10 mouse cellular contexts compared by ENCODE assay signal in the genomic region with DNA sequence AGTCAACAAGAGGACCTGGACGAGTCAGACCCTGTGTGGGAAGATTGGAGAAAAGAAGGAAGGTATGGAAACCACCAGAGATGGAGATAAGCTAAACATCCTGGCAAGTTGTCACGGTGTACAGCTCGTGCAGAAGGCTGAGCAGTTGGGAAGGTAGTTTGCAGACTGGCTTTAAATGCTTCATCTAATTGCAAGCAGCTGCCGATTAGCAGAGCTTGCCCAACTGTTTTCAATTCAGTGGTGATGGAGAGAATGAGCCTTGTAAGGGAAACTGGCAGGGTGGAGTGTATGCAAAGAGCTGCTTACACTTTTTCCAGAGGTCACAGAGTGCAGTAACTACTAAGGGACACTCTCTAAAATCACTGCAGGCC.
A peak's percentile ranks its signal among the peaks of the same experiment; 100 is the strongest.
DNase-seq lines count a peak whose midpoint lies in the region; ATAC-seq and TF ChIP-seq lines count a peak whose summit lies in the region.
"Had no signal": no experiment of that assay in that cellular context is flagged by ENCODE, and none has a peak within 500 bp of the region (broad histone marks: within the 10 kb centered on the region; RNA-seq: fewer than 3 reads in every experiment).

No protein-coding gene starts in this region.

- no peaks in the 10 kb centered on the region for H3K36me3 ChIP-seq in liver, embryonic 16.5 days (ENCODE audit: control insufficient read depth, insufficient read depth)
- H3K36me3 ChIP-seq in liver, embryonic 11.5 days (ENCODE audit: control insufficient read depth, insufficient read depth, low read length): no peaks in the 10 kb centered on the region
- no peaks in the 10 kb centered on the region for H3K36me3 ChIP-seq in midbrain, postnatal 0 days (ENCODE audit: insufficient read depth, low read length)

- 18% methylated on average over 4 of the region's 4 CpGs for WGBS in liver, embryonic 16.5 days (ENCODE audit: insufficient replicate concordance)
- 24% methylated on average over 4 of the region's 4 CpGs for WGBS in liver, embryonic 11.5 days
- WGBS in midbrain, postnatal 0 days: 72% methylated on average over 4 of the region's 4 CpGs

- no peak overlapping the region for H3K4me2 ChIP-seq in liver, embryonic 16.5 days (ENCODE audit: low read depth, low read length)
- no peak overlapping the region for H3K4me2 ChIP-seq in liver, embryonic 11.5 days
- H3K4me2 ChIP-seq in midbrain, postnatal 0 days (ENCODE audit: low read depth, low read length, poor library complexity, severe bottlenecking): no peak overlapping the region

- ATAC-seq in liver, embryonic 16.5 days (ENCODE audit: low read depth): no peak
- ATAC-seq in liver, embryonic 11.5 days (replicated peaks; ENCODE audit: low FRiP score): no peak
- no peak for ATAC-seq in midbrain, postnatal 0 days (ENCODE audit: low FRiP score)

- DNase-seq in liver, embryonic 11.5 days (ENCODE audit: low spot score): no peak
- DNase-seq in embryo, embryonic 10 days (ENCODE audit: low spot score): peak; percentile 80
- peak; percentile 77 for DNase-seq in forelimb bud, embryonic 11.5 days (ENCODE audit: low read depth, low spot score)
- peak; percentile 56 for DNase-seq in midbrain, postnatal 0 days (ENCODE audit: low spot score)
- DNase-seq in frontal cortex, postnatal 36 days (ENCODE audit: low spot score in 2 of 2): no peak
- no peak for DNase-seq in thymus, postnatal 0 days (ENCODE audit: low spot score)
- DNase-seq in cerebellum, adult 9-11 months: no peak
- DNase-seq: kidney, adult 11 months had no signal

- H3K4me1 ChIP-seq in liver, embryonic 16.5 days (ENCODE audit: control insufficient read depth, low read depth, low read length): peaks cover 4% of the 10 kb centered on the region
- no peaks in the 10 kb centered on the region for H3K4me1 ChIP-seq in liver, embryonic 11.5 days (replicated peaks; ENCODE audit: control insufficient read depth, insufficient read depth, low read length)
- no peaks in the 10 kb centered on the region for H3K4me1 ChIP-seq in midbrain, postnatal 0 days (ENCODE audit: insufficient read depth, low read length)

- H3K4me3 ChIP-seq in liver, embryonic 16.5 days (ENCODE audit: low read depth, low read length): peak overlapping the region; percentile 8; the same call in 1 of the 2 replicates
- no peak overlapping the region for H3K4me3 ChIP-seq in liver, embryonic 11.5 days (ENCODE audit: low read depth, low read length)
- no peak overlapping the region for H3K4me3 ChIP-seq in midbrain, postnatal 0 days (ENCODE audit: low read depth, low read length)

- no peaks in the 10 kb centered on the region for H3K27me3 ChIP-seq in liver, embryonic 16.5 days (ENCODE audit: control insufficient read depth, insufficient read depth, low read depth, low read length)
- H3K27me3 ChIP-seq in liver, embryonic 11.5 days (replicated peaks; ENCODE audit: control insufficient read depth, insufficient read depth, low read length): no peaks in the 10 kb centered on the region
- no peaks in the 10 kb centered on the region for H3K27me3 ChIP-seq in midbrain, postnatal 0 days (ENCODE audit: insufficient read depth, low read length)

- no peak for TF ChIP-seq CTCF in midbrain, postnatal 0 days (IDR thresholded peaks at IDR 0.05)

- no peaks in the 10 kb centered on the region for H3K9me3 ChIP-seq in liver, embryonic 16.5 days (replicated peaks; ENCODE audit: control insufficient read depth, low read length)
- H3K9me3 ChIP-seq in liver, embryonic 11.5 days (ENCODE audit: control insufficient read depth, low read length): no peaks in the 10 kb centered on the region
- H3K9me3 ChIP-seq in midbrain, postnatal 0 days (ENCODE audit: low read length): no peaks in the 10 kb centered on the region

- no peak overlapping the region for H3K9ac ChIP-seq in liver, embryonic 16.5 days (ENCODE audit: low read depth, low read length)
- H3K9ac ChIP-seq in liver, embryonic 11.5 days (ENCODE audit: low read depth, low read length): no peak overlapping the region
- H3K9ac ChIP-seq in midbrain, postnatal 0 days (replicated peaks; ENCODE audit: low read length, poor library complexity, severe bottlenecking): no peak overlapping the region
- H3K9ac ChIP-seq: liver, embryonic 14.5 days had no signal

- 0 out of 2 replicates have a peak overlapping the region, but pooled peaks have one; percentile 12 for H3K27ac ChIP-seq in liver, embryonic 16.5 days (ENCODE audit: low read length)
- no peak overlapping the region for H3K27ac ChIP-seq in liver, embryonic 11.5 days (ENCODE audit: low read depth, low read length)
- H3K27ac ChIP-seq in midbrain, postnatal 0 days (ENCODE audit: low read depth, low read length): no peak overlapping the region
- H3K27ac ChIP-seq: liver, embryonic 14.5 days had no signal

Comparison
In these comparisons a context has a peak if more than half of its experiments do, and no peak if none do; other contexts are left out.
1. DNase-seq: peak in embryo, embryonic 10 days (single experiment), forelimb bud, embryonic 11.5 days (single experiment) and midbrain, postnatal 0 days (single experiment); none in liver, embryonic 11.5 days (single experiment), frontal cortex, postnatal 36 days (0 of 2), thymus, postnatal 0 days (single experiment) and cerebellum, adult 9-11 months (single experiment).